Mouse (Mus musculus) embryonic fibroblast, embryonic 13.5 days (primary cell): ENCODE measurements around the gene Pjvk.

Experiments used
- CTCF ChIP-seq: IDR thresholded peaks from 2 replicates; pipeline ENCODE4 v1.5.1; 2011; ENCODE audit warnings: mild to moderate bottlenecking, control low read depth, low read length, moderate library complexity, borderline replicate concordance; ENCODE audit not compliant: insufficient read depth
- POLR2A ChIP-seq: IDR thresholded peaks from 2 replicates; pipeline ENCODE4 v1.6.1; 2011; ENCODE audit warnings: low read depth, mild to moderate bottlenecking, control low read depth, low read length, moderate library complexity

DNA sequence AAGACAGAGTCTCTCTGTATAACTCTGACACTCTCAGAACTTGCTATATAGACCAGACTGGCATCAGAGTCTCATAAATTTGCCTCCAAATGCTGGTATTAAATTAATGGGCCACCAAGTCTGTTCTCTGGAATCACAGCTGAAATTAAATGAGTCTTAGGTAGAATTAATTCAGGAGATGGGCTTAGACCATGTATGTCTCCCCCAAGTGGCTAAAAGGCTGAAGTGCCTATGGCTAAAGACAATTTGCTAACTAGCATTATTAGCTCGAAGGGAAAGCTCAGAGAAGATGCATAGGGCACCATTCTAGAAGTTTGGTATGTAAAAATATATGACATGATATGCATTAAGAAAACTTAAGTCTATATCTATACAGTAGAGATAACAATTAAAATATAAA lies 30.2 kb upstream of the Pjvk start:
- TF ChIP-seq CTCF (no peak), POLR2A (no peak)
